Mouse (Mus musculus): Measurements from ENCODE around the gene Neil3. TPM values are rescaled to one million over a fixed set of nuclear protein-coding genes. Genes with fewer than 3 reads are reported as not detected.

Neil3 gene
- polyA plus RNA-seq, 1 experiment from 2014 or later, result 28.7 TPM

DNA sequence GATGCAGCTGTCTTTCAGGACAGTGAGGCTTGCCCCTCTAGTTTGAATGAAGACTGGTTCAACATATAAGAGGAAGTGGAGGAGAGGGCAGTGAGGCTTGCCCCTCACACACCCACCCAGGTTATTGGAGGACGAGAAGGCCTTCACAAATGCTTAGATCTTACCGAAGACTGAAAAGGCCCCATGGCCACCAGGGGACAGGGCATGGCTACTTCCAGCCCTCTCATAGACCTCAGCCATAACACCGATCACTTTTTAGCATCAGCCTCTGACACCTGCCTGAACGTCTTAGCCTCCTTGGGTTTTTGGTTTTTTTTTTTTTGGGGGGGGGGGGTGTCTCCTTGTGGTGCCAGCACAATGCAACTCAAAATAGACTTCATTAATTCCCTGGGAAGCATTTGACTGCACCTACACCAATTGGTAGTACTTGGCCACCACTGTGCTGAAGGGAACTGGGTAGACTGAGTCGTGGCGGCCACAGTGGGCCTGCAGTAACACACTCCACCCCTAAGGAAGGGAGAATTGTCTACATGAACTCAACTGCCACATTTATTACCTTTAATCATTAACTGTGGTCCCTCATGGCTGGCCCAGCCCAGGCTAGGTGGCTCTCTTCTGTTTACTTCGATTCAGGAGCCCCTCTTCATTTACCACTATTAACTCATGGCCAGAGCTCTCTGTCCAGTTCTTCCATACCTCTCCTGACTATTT, 25.1 kb downstream of the Neil3 start:
- WGBS, result 94% methylated on average over 7 of the region's 7 CpGs

DNA sequence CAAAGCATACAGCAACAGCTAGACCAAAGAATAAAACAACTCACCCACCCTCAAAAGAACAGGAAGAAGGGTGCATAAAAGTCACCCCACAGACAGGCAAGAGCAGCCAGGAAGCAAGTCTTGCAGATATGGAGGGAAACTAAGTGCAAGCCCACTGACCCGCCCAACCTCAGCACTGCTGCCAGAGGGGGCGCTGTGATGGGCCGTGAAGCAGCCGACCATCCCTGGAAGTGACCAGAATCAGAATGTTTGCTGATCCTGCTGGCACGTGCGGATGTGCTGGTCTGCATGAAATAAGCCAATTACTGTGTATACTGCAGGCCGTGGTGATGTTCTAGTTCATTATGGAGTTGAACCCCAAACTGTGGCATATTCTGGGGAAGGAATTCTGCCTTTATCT, 26.6 kb downstream of the Neil3 start:
- Histone ChIP-seq H3K27ac (ENCODE audit: low read depth, low read length) (no peak overlapping the region), H3K4me2 (replicated peaks; ENCODE audit: low read depth, low read length) (no peak overlapping the region), H3K36me3 (ENCODE audit: control insufficient read depth, insufficient read depth, low read length) (no peaks in the 10 kb centered on the region; the same call in 1 of the 2 replicates), H3K27me3 (ENCODE audit: control insufficient read depth, insufficient read depth, low read length) (no peaks in the 10 kb centered on the region), H3K9me3 (ENCODE audit: control insufficient read depth, low read length) (no peaks in the 10 kb centered on the region), H3K9ac (ENCODE audit: low read depth, low read length) (no peak overlapping the region), H3K4me1 (ENCODE audit: control insufficient read depth, insufficient read depth, low read length) (no peaks in the 10 kb centered on the region), H3K4me3 (ENCODE audit: low read length) (no peak overlapping the region)
- ATAC-seq (ENCODE audit: low FRiP score, low TSS enrichment), result no peak
- WGBS, result 77% methylated on average over 7 of the region's 7 CpGs

More for the DNA sequence above, 25.1 kb downstream of the Neil3 start:
- Histone ChIP-seq H3K27me3 (ENCODE audit: control insufficient read depth, insufficient read depth, low read length) (no peaks in the 10 kb centered on the region), H3K9me3 (ENCODE audit: control insufficient read depth, low read length) (no peaks in the 10 kb centered on the region), H3K4me1 (ENCODE audit: control insufficient read depth, insufficient read depth, low read length) (no peaks in the 10 kb centered on the region), H3K9ac (ENCODE audit: low read depth, low read length) (no peak overlapping the region), H3K4me2 (replicated peaks; ENCODE audit: low read depth, low read length) (no peak overlapping the region), H3K4me3 (ENCODE audit: low read length) (no peak overlapping the region), H3K27ac (ENCODE audit: low read depth, low read length) (no peak overlapping the region), H3K36me3 (ENCODE audit: control insufficient read depth, insufficient read depth, low read length) (no peaks in the 10 kb centered on the region)
- ATAC-seq (ENCODE audit: low FRiP score, low TSS enrichment), result no peak

DNA sequence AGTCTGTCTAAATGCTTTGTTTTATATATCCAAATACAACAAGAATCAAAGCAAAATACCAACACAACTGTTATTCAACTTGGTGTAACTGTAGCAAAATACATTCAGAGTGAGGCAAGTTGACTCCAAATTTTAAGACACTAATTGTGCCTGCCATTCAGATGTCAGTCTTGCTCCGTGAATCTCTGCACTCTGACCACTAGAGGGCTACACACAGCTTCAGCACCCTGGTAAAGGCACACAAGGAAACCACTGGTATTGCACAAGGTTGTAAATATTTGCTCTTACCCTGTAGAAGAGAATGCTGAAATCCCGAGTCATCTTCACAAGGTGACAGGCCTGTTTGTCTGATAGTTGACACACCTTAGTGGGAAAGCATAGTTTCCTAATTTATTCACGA, 31.8 kb downstream of the Neil3 start:
- no peaks in the 10 kb centered on the region for H3K27me3 ChIP-seq (ENCODE audit: control insufficient read depth, insufficient read depth, low read length)
- no peak overlapping the region for H3K9ac ChIP-seq (ENCODE audit: low read depth, low read length)
- no peaks in the 10 kb centered on the region for H3K9me3 ChIP-seq (ENCODE audit: control insufficient read depth, low read length)
- no peaks in the 10 kb centered on the region; the same call in 1 of the 2 replicates for H3K36me3 ChIP-seq (ENCODE audit: control insufficient read depth, insufficient read depth, low read length)
- WGBS, result 41% methylated on average over 3 of the region's 3 CpGs
- no peak overlapping the region for H3K27ac ChIP-seq (ENCODE audit: low read depth, low read length)
- peak; percentile 78; the same call in 1 of the 2 replicates for ATAC-seq (ENCODE audit: low FRiP score, low TSS enrichment)
- H3K4me1 ChIP-seq (ENCODE audit: control insufficient read depth, insufficient read depth, low read length), result no peaks in the 10 kb centered on the region
- no peak overlapping the region for H3K4me3 ChIP-seq (ENCODE audit: low read length)
- no peak overlapping the region for H3K4me2 ChIP-seq (replicated peaks; ENCODE audit: low read depth, low read length)

DNA sequence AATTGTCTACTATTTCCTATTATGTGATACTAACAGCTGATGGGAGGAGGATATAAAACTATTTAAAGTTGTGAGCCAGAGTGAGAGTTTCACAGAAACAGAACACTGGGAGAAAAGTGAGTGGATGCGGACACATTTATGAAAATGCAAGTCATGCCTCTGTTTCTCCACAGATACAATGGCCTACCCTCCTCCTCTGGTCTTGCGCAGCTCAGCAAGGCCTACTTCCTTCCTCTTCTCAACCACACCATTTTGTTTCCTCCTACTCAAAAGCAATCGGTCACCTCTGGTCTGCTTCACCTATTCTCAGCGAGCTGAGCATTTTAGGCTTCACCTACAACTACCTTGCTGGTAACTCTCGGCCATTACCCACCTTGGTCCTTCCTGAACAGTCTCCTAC, 34.0 kb downstream of the Neil3 start:
- WGBS, result 93% methylated on average over 5 of the region's 5 CpGs
- Histone ChIP-seq H3K9me3 (ENCODE audit: control insufficient read depth, low read length) (no peaks in the 10 kb centered on the region), H3K4me1 (ENCODE audit: control insufficient read depth, insufficient read depth, low read length) (no peaks in the 10 kb centered on the region), H3K4me2 (replicated peaks; ENCODE audit: low read depth, low read length) (no peak overlapping the region), H3K4me3 (ENCODE audit: low read length) (no peak overlapping the region), H3K27me3 (ENCODE audit: control insufficient read depth, insufficient read depth, low read length) (no peaks in the 10 kb centered on the region), H3K36me3 (ENCODE audit: control insufficient read depth, insufficient read depth, low read length) (no peaks in the 10 kb centered on the region; the same call in 1 of the 2 replicates), H3K27ac (ENCODE audit: low read depth, low read length) (no peak overlapping the region), H3K9ac (ENCODE audit: low read depth, low read length) (no peak overlapping the region)
- no peak for ATAC-seq (ENCODE audit: low FRiP score, low TSS enrichment)

DNA sequence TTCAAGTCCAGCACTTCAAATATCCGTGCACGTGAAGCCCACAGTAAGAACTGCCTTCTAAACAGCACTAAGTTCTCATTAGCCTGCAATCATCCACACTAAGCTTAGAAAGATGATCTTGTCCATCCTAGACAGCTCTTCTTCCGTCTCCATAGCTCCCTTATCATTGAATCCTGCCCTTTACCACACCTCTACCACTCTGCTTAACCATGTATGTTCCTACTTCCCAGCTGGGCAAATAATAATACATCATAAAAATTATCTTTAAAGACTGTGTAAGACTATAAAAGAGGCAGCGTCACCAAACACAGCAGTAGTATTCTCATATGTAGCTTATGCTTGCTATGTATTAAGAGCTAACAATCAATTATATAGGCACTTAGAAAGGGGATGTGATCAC, 35.2 kb downstream of the Neil3 start:
- Histone ChIP-seq H3K4me3 (ENCODE audit: low read length) (no peak overlapping the region), H3K27ac (ENCODE audit: low read depth, low read length) (no peak overlapping the region), H3K27me3 (ENCODE audit: control insufficient read depth, insufficient read depth, low read length) (no peaks in the 10 kb centered on the region), H3K9ac (ENCODE audit: low read depth, low read length) (no peak overlapping the region), H3K4me1 (ENCODE audit: control insufficient read depth, insufficient read depth, low read length) (no peaks in the 10 kb centered on the region), H3K9me3 (ENCODE audit: control insufficient read depth, low read length) (no peaks in the 10 kb centered on the region), H3K36me3 (ENCODE audit: control insufficient read depth, insufficient read depth, low read length) (peaks cover 3% of the 10 kb centered on the region; the same call in 1 of the 2 replicates), H3K4me2 (replicated peaks; ENCODE audit: low read depth, low read length) (no peak overlapping the region)
- 94% methylated on average over 4 of the region's 4 CpGs for WGBS
- ATAC-seq (ENCODE audit: low FRiP score, low TSS enrichment), result no peak

DNA sequence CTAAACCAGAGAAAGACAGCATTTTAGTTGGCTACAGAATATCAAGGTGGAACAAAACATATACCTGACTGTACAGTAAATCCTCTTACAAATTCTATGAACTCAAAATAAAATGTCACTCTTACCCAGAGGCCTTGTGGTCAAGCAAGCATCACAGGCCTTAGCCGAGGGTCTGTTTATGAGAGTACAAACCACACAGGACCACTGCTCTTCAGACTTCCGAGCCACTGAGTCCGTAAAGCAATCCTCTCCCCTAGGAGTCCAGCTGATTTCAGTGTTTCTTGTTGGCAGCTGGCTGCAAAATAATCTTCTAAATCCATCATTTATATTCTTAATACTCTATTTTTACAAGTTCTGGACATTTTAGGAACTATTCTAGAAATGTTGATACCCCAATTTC, 38.0 kb downstream of the Neil3 start:
- Histone ChIP-seq H3K9ac (ENCODE audit: low read depth, low read length) (no peak overlapping the region), H3K27me3 (ENCODE audit: control insufficient read depth, insufficient read depth, low read length) (no peaks in the 10 kb centered on the region), H3K36me3 (ENCODE audit: control insufficient read depth, insufficient read depth, low read length) (peaks cover 3% of the 10 kb centered on the region; the same call in 1 of the 2 replicates), H3K4me2 (replicated peaks; ENCODE audit: low read depth, low read length) (no peak overlapping the region), H3K27ac (ENCODE audit: low read depth, low read length) (no peak overlapping the region), H3K9me3 (ENCODE audit: control insufficient read depth, low read length) (no peaks in the 10 kb centered on the region), H3K4me1 (ENCODE audit: control insufficient read depth, insufficient read depth, low read length) (no peaks in the 10 kb centered on the region), H3K4me3 (ENCODE audit: low read length) (no peak overlapping the region)
- ATAC-seq (ENCODE audit: low FRiP score, low TSS enrichment), result no peak
- 89% methylated on average over 3 of the region's 3 CpGs for WGBS

DNA sequence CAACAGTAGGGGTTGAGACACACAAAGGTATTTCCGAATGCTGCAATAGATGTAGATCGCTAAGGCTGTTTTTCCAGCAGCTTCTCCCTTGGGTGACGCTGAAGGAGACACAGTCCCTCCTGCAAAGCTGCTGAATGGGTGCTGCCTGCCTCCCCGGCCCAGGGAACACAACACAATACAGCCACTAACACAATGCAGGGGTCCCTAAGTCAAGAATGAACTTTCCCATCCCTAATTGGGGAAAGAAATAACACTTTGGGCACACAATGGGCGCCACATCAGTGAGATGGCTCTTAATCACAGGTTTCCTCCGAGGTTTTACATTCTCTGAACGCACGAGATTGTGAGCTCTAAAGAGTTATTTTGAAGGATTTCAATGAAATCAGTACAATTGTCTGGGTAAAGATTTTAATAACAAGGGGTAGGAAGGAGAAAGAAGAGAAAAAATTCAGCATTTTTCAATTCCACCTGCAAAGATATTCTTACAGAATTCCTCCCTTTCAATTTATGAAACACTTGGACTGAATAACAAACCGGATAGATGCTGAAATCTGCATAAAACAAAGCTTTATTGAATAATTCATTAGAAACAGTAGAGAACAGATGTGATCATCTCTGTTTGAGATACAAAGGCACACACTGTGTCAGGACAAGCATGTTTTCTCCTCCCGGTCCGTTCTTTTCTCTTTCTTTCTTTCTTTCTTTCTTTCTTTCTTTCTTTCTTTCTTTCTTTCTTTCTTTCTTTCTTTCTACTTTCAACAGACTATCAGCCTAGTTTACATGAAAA, 38.6 kb downstream of the Neil3 start:
- Histone ChIP-seq H3K4me3 (ENCODE audit: low read length) (no peak overlapping the region), H3K9ac (ENCODE audit: low read depth, low read length) (no peak overlapping the region), H3K4me2 (replicated peaks; ENCODE audit: low read depth, low read length) (no peak overlapping the region), H3K36me3 (ENCODE audit: control insufficient read depth, insufficient read depth, low read length) (peaks cover 3% of the 10 kb centered on the region; the same call in 1 of the 2 replicates), H3K9me3 (ENCODE audit: control insufficient read depth, low read length) (no peaks in the 10 kb centered on the region), H3K27ac (ENCODE audit: low read depth, low read length) (no peak overlapping the region), H3K4me1 (ENCODE audit: control insufficient read depth, insufficient read depth, low read length) (no peaks in the 10 kb centered on the region), H3K27me3 (ENCODE audit: control insufficient read depth, insufficient read depth, low read length) (no peaks in the 10 kb centered on the region)
- 95% methylated on average over 11 of the region's 11 CpGs for WGBS
- no peak for ATAC-seq (ENCODE audit: low FRiP score, low TSS enrichment)

DNA sequence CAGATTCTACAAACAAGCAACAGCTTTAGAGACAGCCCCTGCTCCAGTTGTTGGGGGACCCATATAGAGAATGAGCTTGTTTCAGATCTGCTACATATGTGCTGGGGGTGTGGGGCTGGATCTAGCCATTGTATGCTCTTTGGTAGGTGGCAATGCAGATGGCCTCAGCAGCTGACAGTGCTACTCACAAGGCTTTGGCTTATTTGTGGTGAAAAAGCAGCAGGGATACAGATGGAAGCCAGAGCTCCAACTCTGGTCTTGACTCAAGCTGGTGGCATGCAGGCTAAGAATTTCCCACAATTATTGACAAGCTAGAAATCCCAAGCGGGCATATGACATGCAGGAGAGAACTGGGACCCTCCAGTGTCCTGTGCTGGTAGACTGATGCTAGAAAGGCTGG, 40.8 kb downstream of the Neil3 start:
- Histone ChIP-seq H3K4me1 (ENCODE audit: control insufficient read depth, insufficient read depth, low read length) (no peaks in the 10 kb centered on the region), H3K9me3 (ENCODE audit: control insufficient read depth, low read length) (no peaks in the 10 kb centered on the region), H3K27me3 (ENCODE audit: control insufficient read depth, insufficient read depth, low read length) (no peaks in the 10 kb centered on the region), H3K27ac (ENCODE audit: low read depth, low read length) (no peak overlapping the region), H3K4me3 (ENCODE audit: low read length) (no peak overlapping the region), H3K4me2 (replicated peaks; ENCODE audit: low read depth, low read length) (no peak overlapping the region), H3K9ac (ENCODE audit: low read depth, low read length) (no peak overlapping the region), H3K36me3 (ENCODE audit: control insufficient read depth, insufficient read depth, low read length) (peaks cover 3% of the 10 kb centered on the region; the same call in 1 of the 2 replicates)
- 91% methylated on average over 1 of the region's 1 CpGs for WGBS
- no peak for ATAC-seq (ENCODE audit: low FRiP score, low TSS enrichment)

DNA sequence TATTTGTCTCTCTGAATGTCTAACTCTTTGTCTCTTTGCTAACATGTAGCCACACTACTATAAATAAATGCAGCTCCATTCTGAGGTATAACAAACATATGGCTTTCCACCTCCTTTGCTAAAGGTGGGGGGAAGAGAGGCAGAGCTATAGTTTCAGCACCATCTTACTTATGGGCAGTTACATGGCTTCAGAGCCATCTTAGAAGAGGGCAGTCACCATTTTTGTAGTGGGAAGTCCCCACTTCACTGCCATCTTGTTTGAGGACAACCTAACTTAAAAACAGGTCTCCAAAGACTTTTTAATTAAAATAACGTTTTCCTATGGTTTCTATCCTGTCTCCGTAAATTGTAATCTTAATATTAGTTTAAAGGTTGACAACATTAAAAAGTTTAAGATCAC, 47.1 kb downstream of the Neil3 start:
- Histone ChIP-seq H3K27me3 (ENCODE audit: control insufficient read depth, insufficient read depth, low read length) (no peaks in the 10 kb centered on the region), H3K36me3 (ENCODE audit: control insufficient read depth, insufficient read depth, low read length) (no peaks in the 10 kb centered on the region), H3K4me1 (ENCODE audit: control insufficient read depth, insufficient read depth, low read length) (no peaks in the 10 kb centered on the region), H3K9ac (ENCODE audit: low read depth, low read length) (no peak overlapping the region), H3K4me3 (ENCODE audit: low read length) (no peak overlapping the region), H3K27ac (ENCODE audit: low read depth, low read length) (no peak overlapping the region), H3K9me3 (ENCODE audit: control insufficient read depth, low read length) (no peaks in the 10 kb centered on the region), H3K4me2 (replicated peaks; ENCODE audit: low read depth, low read length) (no peak overlapping the region)
- no peak for ATAC-seq (ENCODE audit: low FRiP score, low TSS enrichment)
- WGBS, result 87% methylated on average over 2 of the region's 2 CpGs

Data from kidney, embryonic 14.5 days (tissue).